Comparison of ENCODE assay signal across 27 mouse cellular contexts in genomic region chr9:40559646-40560045, GRCm38 (mm10).
"Had no signal": no experiment of that assay in that cellular context is flagged by ENCODE, and none has a peak within 500 bp of the region (broad histone marks: within the 10 kb centered on the region; RNA-seq: fewer than 3 reads in every experiment).

No protein-coding gene starts in this region.

- H3K27ac ChIP-seq: gastrocnemius, adult 2 months; heart, embryonic 10.5 days; hindbrain, embryonic 10.5 days; hindbrain, embryonic 12.5 days; hindbrain, embryonic 14.5 days; intestine, embryonic 15.5 days; layer of hippocampus, adult 2 months; limb, embryonic 13.5 days; limb, embryonic 15.5 days; liver, embryonic 12.5 days; liver, embryonic 14.5 days had no signal

- DNase-seq: gastrocnemius, adult 2 months; gastrocnemius, postnatal 10 days; gastrocnemius, postnatal 25 days; heart, adult 18-20 months; heart, postnatal 10 days; heart, postnatal 4 days; kidney, adult 18-20 months; kidney, adult 8-10 months; kidney, postnatal 10 days; kidney, postnatal 25 days; kidney, postnatal 4 days; layer of hippocampus, postnatal 36 days; left cerebral cortex, postnatal 4 days had no signal

- ATAC-seq: hindbrain, embryonic 16.5 days; inflammation-experienced regulatory T-cells, adult 6 months; intestine, embryonic 15.5 days; intestine, postnatal 0 days; liver, embryonic 12.5 days had no signal

- H3K9me3 ChIP-seq: heart, embryonic 10.5 days; heart, embryonic 12.5 days; hindbrain, embryonic 10.5 days; hindbrain, embryonic 12.5 days; intestine, embryonic 15.5 days; limb, embryonic 13.5 days; limb, embryonic 15.5 days; liver, embryonic 12.5 days had no signal

- H3K27me3 ChIP-seq: heart, embryonic 12.5 days; hindbrain, embryonic 12.5 days; intestine, embryonic 15.5 days; limb, embryonic 13.5 days; limb, embryonic 15.5 days; liver, embryonic 12.5 days had no signal

- H3K36me3 ChIP-seq: heart, embryonic 10.5 days; heart, embryonic 12.5 days; hindbrain, embryonic 10.5 days; hindbrain, embryonic 12.5 days; intestine, embryonic 15.5 days; limb, embryonic 13.5 days; limb, embryonic 15.5 days; liver, embryonic 12.5 days had no signal

- H3K4me3 ChIP-seq: gastrocnemius, adult 2 months; heart, embryonic 10.5 days; heart, embryonic 12.5 days; hindbrain, embryonic 10.5 days; hindbrain, embryonic 12.5 days; intestine, embryonic 15.5 days; layer of hippocampus, adult 2 months; limb, embryonic 13.5 days; limb, embryonic 15.5 days; liver, embryonic 12.5 days had no signal

- H3K4me2 ChIP-seq: heart, embryonic 12.5 days; hindbrain, embryonic 12.5 days; hindbrain, embryonic 14.5 days; intestine, embryonic 15.5 days; limb, embryonic 13.5 days; limb, embryonic 15.5 days; liver, embryonic 12.5 days had no signal

- H3K9ac ChIP-seq: heart, embryonic 12.5 days; hindbrain, embryonic 12.5 days; hindbrain, embryonic 14.5 days; intestine, embryonic 15.5 days; limb, embryonic 13.5 days; limb, embryonic 15.5 days; liver, embryonic 12.5 days; liver, embryonic 14.5 days had no signal

- H3K4me1 ChIP-seq: heart, embryonic 10.5 days; heart, embryonic 12.5 days; hindbrain, embryonic 10.5 days; hindbrain, embryonic 12.5 days; intestine, embryonic 15.5 days; limb, embryonic 13.5 days; limb, embryonic 15.5 days; liver, embryonic 12.5 days had no signal
